Mouse (Mus musculus) liver, embryonic 15.5 days (tissue): ENCODE results near the gene Ankrd24. TPM values are rescaled to one million over a fixed set of nuclear protein-coding genes. Genes with fewer than 3 reads are reported as not detected.

Source experiments
- ATAC-seq: fragments of 200-750 bp; cut with Nextera tagmentation; 2 replicates; pipeline ENCODE4 v1.8.0; 2017; ENCODE audit warnings: moderate number of reproducible peaks, mild to moderate bottlenecking, moderate library complexity; ENCODE audit not compliant: insufficient read depth
- H3K27ac ChIP-seq: fragments of 300-500 bp; sonication (generic); replicated peaks from 2 replicates; pipeline ENCODE4 v1.5.1; 2015; ENCODE audit warnings: mild to moderate bottlenecking, inconsistent platforms
- H3K27me3 ChIP-seq: fragments of 300-500 bp; sonication (generic); 2 replicates; pipeline ENCODE4 v1.6.1; 2015; ENCODE audit warnings: mild to moderate bottlenecking, inconsistent platforms
- H3K36me3 ChIP-seq: fragments of 300-500 bp; sonication (generic); replicated peaks from 2 replicates; pipeline ENCODE4 v1.6.1; 2015; ENCODE audit warnings: moderate library complexity, mild to moderate bottlenecking, inconsistent platforms
- H3K4me1 ChIP-seq: fragments of 300-500 bp; sonication (generic); replicated peaks from 2 replicates; pipeline ENCODE4 v1.6.1; 2015; ENCODE audit warnings: inconsistent platforms
- H3K4me2 ChIP-seq: fragments of 300-500 bp; sonication (generic); 2 replicates; pipeline ENCODE4 v1.6.1; 2015; ENCODE audit warnings: moderate library complexity, mild to moderate bottlenecking, inconsistent platforms
- H3K4me3 ChIP-seq: fragments of 300-500 bp; sonication (generic); replicated peaks from 2 replicates; pipeline ENCODE4 v1.5.1; 2015; ENCODE audit warnings: mild to moderate bottlenecking, inconsistent platforms
- H3K9ac ChIP-seq: fragments of 300-500 bp; sonication (generic); 2 replicates; pipeline ENCODE4 v1.6.1; 2015; ENCODE audit warnings: moderate library complexity, mild to moderate bottlenecking, inconsistent platforms
- H3K9me3 ChIP-seq: fragments of 300-500 bp; sonication (generic); replicated peaks from 2 replicates; pipeline ENCODE4 v1.6.1; 2016; ENCODE audit warnings: inconsistent platforms
- WGBS: fragments of 180-500 bp; shearing (Covaris S2); methylation state at CpG from one replicate; pipeline ENCODE4 v1.1.7; 2015; ENCODE audit warnings: mixed read lengths; ENCODE audit not compliant: insufficient replicate concordance; 5-methylcytosine and 5-hydroxymethylcytosine counted together
- polyA plus RNA-seq: library from polyadenylated mRNA; unstranded; fragments of >200 nt; fragmentation: Nextera tagmentation; extraction: Ambion mirVana; gene quantifications from 2 replicates; pipeline ENCODE4 v1.2.1, GENCODE M21; 2015

Gene Ankrd24
- polyA plus RNA-seq, 1 experiment from 2014 or later = 1.8 TPM

- Histone ChIP-seq H3K27ac (no peak overlapping the region), H3K4me3 (peak overlapping the region; percentile 28), H3K4me2 (peak overlapping the region; percentile 51), H3K4me1 (peaks cover 63% of the 10 kb centered on the region), H3K36me3 (no peaks in the 10 kb centered on the region), H3K9me3 (no peaks in the 10 kb centered on the region), H3K9ac (no peak overlapping the region), H3K27me3 (peaks cover 70% of the 10 kb centered on the region)
- ATAC-seq = no peak
- WGBS = 11% methylated on average over 12 of the region's 12 CpGs
Observed at GRCm38 (mm10) chr10:81597137-81597950, 31.0 kb upstream of the Ankrd24 start.

GRCm38 (mm10) chr10:81598342-81598741 is 30.0 kb upstream of the Ankrd24 start:
- Histone ChIP-seq H3K9ac (no peak overlapping the region), H3K4me1 (peaks cover 71% of the 10 kb centered on the region), H3K9me3 (no peaks in the 10 kb centered on the region), H3K4me2 (no peak overlapping the region), H3K4me3 (no peak overlapping the region), H3K36me3 (no peaks in the 10 kb centered on the region), H3K27me3 (peaks cover 64% of the 10 kb centered on the region), H3K27ac (no peak overlapping the region)
- no peak for ATAC-seq
- WGBS = 37% methylated on average over 3 of the region's 3 CpGs

GRCm38 (mm10) chr10:81598871-81599270 is 29.5 kb upstream of the Ankrd24 start:
- no peak for ATAC-seq
- Histone ChIP-seq H3K4me1 (peaks cover 71% of the 10 kb centered on the region), H3K36me3 (no peaks in the 10 kb centered on the region), H3K4me2 (no peak overlapping the region), H3K4me3 (no peak overlapping the region), H3K27ac (no peak overlapping the region), H3K9me3 (no peaks in the 10 kb centered on the region), H3K9ac (no peak overlapping the region), H3K27me3 (peaks cover 61% of the 10 kb centered on the region)
- 47% methylated on average over 6 of the region's 6 CpGs for WGBS

GRCm38 (mm10) chr10:81599630-81600029 is 28.7 kb upstream of the Ankrd24 start:
- Histone ChIP-seq H3K4me2 (no peak overlapping the region), H3K27ac (no peak overlapping the region), H3K36me3 (no peaks in the 10 kb centered on the region), H3K27me3 (peaks cover 53% of the 10 kb centered on the region), H3K9me3 (no peaks in the 10 kb centered on the region), H3K4me3 (no peak overlapping the region), H3K4me1 (peaks cover 75% of the 10 kb centered on the region), H3K9ac (no peak overlapping the region)
- 54% methylated on average over 5 of the region's 5 CpGs for WGBS
- ATAC-seq = no peak

GRCm38 (mm10) chr10:81600096-81600495 is 28.2 kb upstream of the Ankrd24 start:
- peaks cover 80% of the 10 kb centered on the region for H3K4me1 ChIP-seq
- peak overlapping the region; percentile 47; the same call in 1 of the 2 replicates for H3K4me3 ChIP-seq
- peaks cover 48% of the 10 kb centered on the region for H3K27me3 ChIP-seq
- H3K9me3 ChIP-seq = no peaks in the 10 kb centered on the region
- no peaks in the 10 kb centered on the region for H3K36me3 ChIP-seq
- peak overlapping the region; percentile 77; the same call in 1 of the 2 replicates for H3K4me2 ChIP-seq
- no peak overlapping the region for H3K27ac ChIP-seq
- 34% methylated on average over 10 of the region's 10 CpGs for WGBS
- ATAC-seq = no peak
- no peak overlapping the region for H3K9ac ChIP-seq

GRCm38 (mm10) chr10:81600738-81601203 is 27.6 kb upstream of the Ankrd24 start, which contains the start of gene Tle6:
Tle6 (minus strand) TSS chr10:81601073.
- under 1% methylated on average over 28 of the region's 28 CpGs for WGBS
- peak within 1 kb of the TSS; percentile 65 for H3K27ac ChIP-seq
- H3K9ac ChIP-seq = peak within 1 kb of the TSS; percentile 11; the same call in 1 of the 2 replicates
- H3K36me3 ChIP-seq = no peaks in the 10 kb centered on the region
- H3K4me2 ChIP-seq = peak within 1 kb of the TSS; percentile 77
- H3K27me3 ChIP-seq = peaks cover 42% of the 10 kb centered on the region
- H3K4me1 ChIP-seq = peaks cover 85% of the 10 kb centered on the region
- H3K4me3 ChIP-seq = peak within 1 kb of the TSS; percentile 47
- ATAC-seq = peak; percentile 80
- H3K9me3 ChIP-seq = no peaks in the 10 kb centered on the region

- Histone ChIP-seq H3K4me1 (peaks cover 81% of the 10 kb centered on the region), H3K27ac (no peak overlapping the region)
- ATAC-seq = no peak
Observed at GRCm38 (mm10) chr10:81601396-81601905, 26.9 kb upstream of the Ankrd24 start.

GRCm38 (mm10) chr10:81602741-81603151 is 25.6 kb upstream of the Ankrd24 start:
- no peaks in the 10 kb centered on the region for H3K36me3 ChIP-seq
- H3K4me2 ChIP-seq = no peak overlapping the region
- H3K4me3 ChIP-seq = no peak overlapping the region
- no peak overlapping the region for H3K9ac ChIP-seq
- H3K27ac ChIP-seq = 0 out of 2 replicates have a peak overlapping the region, but pooled peaks have one; percentile 24
- 16% methylated on average over 4 of the region's 4 CpGs for WGBS
- no peak for ATAC-seq
- no peaks in the 10 kb centered on the region for H3K9me3 ChIP-seq
- H3K27me3 ChIP-seq = peaks cover 22% of the 10 kb centered on the region
- H3K4me1 ChIP-seq = peaks cover 76% of the 10 kb centered on the region

More at GRCm38 (mm10) chr10:81601396-81601905, 26.9 kb upstream of the Ankrd24 start:
- no peaks in the 10 kb centered on the region for H3K36me3 ChIP-seq
- 33% methylated on average over 7 of the region's 7 CpGs for WGBS
- H3K4me3 ChIP-seq = peak overlapping the region; percentile 47
- H3K9me3 ChIP-seq = no peaks in the 10 kb centered on the region
- peak overlapping the region; percentile 77 for H3K4me2 ChIP-seq
- peaks cover 35% of the 10 kb centered on the region for H3K27me3 ChIP-seq
- H3K9ac ChIP-seq = peak overlapping the region; percentile 11; the same call in 1 of the 2 replicates

GRCm38 (mm10) chr10:81604019-81604967 is 24.0 kb upstream of the Ankrd24 start:
- H3K4me2 ChIP-seq = peak overlapping the region; percentile 85
- peak overlapping the region; percentile 69 for H3K4me3 ChIP-seq
- peaks cover 10% of the 10 kb centered on the region for H3K27me3 ChIP-seq
- H3K36me3 ChIP-seq = no peaks in the 10 kb centered on the region
- peak overlapping the region; percentile 59; the same call in 1 of the 2 replicates for H3K9ac ChIP-seq
- no peak for ATAC-seq
- WGBS = 51% methylated on average over 12 of the region's 12 CpGs
- no peaks in the 10 kb centered on the region for H3K9me3 ChIP-seq
- peaks cover 63% of the 10 kb centered on the region for H3K4me1 ChIP-seq
- H3K27ac ChIP-seq = peak overlapping the region; percentile 96

- Histone ChIP-seq H3K4me1 (peaks cover 55% of the 10 kb centered on the region), H3K4me2 (peak overlapping the region; percentile 85), H3K9ac (peak overlapping the region; percentile 59), H3K27me3 (peaks cover 2% of the 10 kb centered on the region; the same call in 1 of the 2 replicates), H3K27ac (peak overlapping the region; percentile 96), H3K9me3 (no peaks in the 10 kb centered on the region), H3K4me3 (peak overlapping the region; percentile 69), H3K36me3 (no peaks in the 10 kb centered on the region)
- WGBS = 7% methylated on average over 29 of the region's 29 CpGs
- 0 out of 2 replicates have a peak, but pooled peaks have one; percentile 22 for ATAC-seq
Observed at GRCm38 (mm10) chr10:81604968-81605665, 23.2 kb upstream of the Ankrd24 start.
